Mouse (Mus musculus) forebrain, embryonic 13.5 days (tissue): ENCODE measurements around the gene Jmjd6. TPM values are rescaled to one million over a fixed set of nuclear protein-coding genes. Genes with fewer than 3 reads are reported as not detected.

Experiments
- ATAC-seq: fragments of 200-750 bp; cut with Nextera tagmentation; 2 replicates; pipeline ENCODE4 v1.8.0; 2017
- H3K27ac ChIP-seq: fragments of 300-500 bp; sonication (generic); 2 replicates; pipeline ENCODE4 v1.5.1; 2015; ENCODE audit warnings: inconsistent platforms, mild to moderate bottlenecking, moderate library complexity
- H3K27me3 ChIP-seq: fragments of 300-500 bp; sonication (generic); 2 replicates; pipeline ENCODE4 v1.6.1; 2015; ENCODE audit warnings: mild to moderate bottlenecking, inconsistent platforms
- H3K36me3 ChIP-seq: fragments of 300-500 bp; sonication (generic); 2 replicates; pipeline ENCODE4 v1.6.1; 2015; ENCODE audit warnings: mild to moderate bottlenecking, inconsistent platforms; ENCODE audit not compliant: poor library complexity, severe bottlenecking
- H3K4me1 ChIP-seq: fragments of 300-500 bp; sonication (generic); 2 replicates; pipeline ENCODE4 v1.6.1; 2015; ENCODE audit warnings: inconsistent platforms
- H3K4me2 ChIP-seq: fragments of 300-500 bp; sonication (generic); 2 replicates; pipeline ENCODE4 v1.6.1; 2015; ENCODE audit warnings: inconsistent platforms, mild to moderate bottlenecking, moderate library complexity
- H3K4me3 ChIP-seq: fragments of 300-500 bp; sonication (generic); 2 replicates; pipeline ENCODE4 v1.5.1; 2015; ENCODE audit warnings: mild to moderate bottlenecking, inconsistent platforms
- H3K9ac ChIP-seq: fragments of 300-500 bp; sonication (generic); 2 replicates; pipeline ENCODE4 v1.6.1; 2015; ENCODE audit warnings: mild to moderate bottlenecking, inconsistent platforms
- H3K9me3 ChIP-seq: fragments of 300-500 bp; sonication (generic); replicated peaks from 2 replicates; pipeline ENCODE4 v1.6.1; 2016; ENCODE audit warnings: inconsistent platforms
- WGBS: fragments of 180-500 bp; shearing (Covaris S2); methylation state at CpG from one replicate; pipeline ENCODE4 v1.1.7; 2015; 5-methylcytosine and 5-hydroxymethylcytosine counted together
- polyA plus RNA-seq: library from polyadenylated mRNA; unstranded; fragments of >200 nt; fragmentation: Nextera tagmentation; extraction: Ambion mirVana; gene quantifications from 2 replicates; pipeline ENCODE4 v1.2.1, GENCODE M21; 2015

The Jmjd6 gene
- polyA plus RNA-seq, 1 experiment from 2014 or later: 77.7 TPM

- peak overlapping the region; percentile 68 for H3K27ac ChIP-seq
Observed at GRCm38 (mm10) chr11:116807938-116808606, 35.2 kb downstream of the Jmjd6 start.

GRCm38 (mm10) chr11:116807526-116807925 is 35.7 kb downstream of the Jmjd6 start:
- H3K4me1 ChIP-seq: peaks cover 42% of the 10 kb centered on the region
- peak overlapping the region; percentile 68 for H3K27ac ChIP-seq
- H3K4me2 ChIP-seq: no peak overlapping the region
- no peaks in the 10 kb centered on the region for H3K27me3 ChIP-seq
- H3K9ac ChIP-seq: no peak overlapping the region
- no peaks in the 10 kb centered on the region for H3K9me3 ChIP-seq
- ATAC-seq: no peak
- H3K4me3 ChIP-seq: no peak overlapping the region
- WGBS: 58% methylated on average over 3 of the region's 3 CpGs
- H3K36me3 ChIP-seq: no peaks in the 10 kb centered on the region

More at GRCm38 (mm10) chr11:116807938-116808606, 35.2 kb downstream of the Jmjd6 start:
- Histone ChIP-seq H3K27me3 (no peaks in the 10 kb centered on the region), H3K4me2 (no peak overlapping the region), H3K9me3 (no peaks in the 10 kb centered on the region), H3K4me3 (no peak overlapping the region), H3K36me3 (no peaks in the 10 kb centered on the region), H3K9ac (peak overlapping the region; percentile 16; the same call in 1 of the 2 replicates), H3K4me1 (peaks cover 47% of the 10 kb centered on the region)
- WGBS: 26% methylated on average over 7 of the region's 7 CpGs
- no peak for ATAC-seq

DNA sequence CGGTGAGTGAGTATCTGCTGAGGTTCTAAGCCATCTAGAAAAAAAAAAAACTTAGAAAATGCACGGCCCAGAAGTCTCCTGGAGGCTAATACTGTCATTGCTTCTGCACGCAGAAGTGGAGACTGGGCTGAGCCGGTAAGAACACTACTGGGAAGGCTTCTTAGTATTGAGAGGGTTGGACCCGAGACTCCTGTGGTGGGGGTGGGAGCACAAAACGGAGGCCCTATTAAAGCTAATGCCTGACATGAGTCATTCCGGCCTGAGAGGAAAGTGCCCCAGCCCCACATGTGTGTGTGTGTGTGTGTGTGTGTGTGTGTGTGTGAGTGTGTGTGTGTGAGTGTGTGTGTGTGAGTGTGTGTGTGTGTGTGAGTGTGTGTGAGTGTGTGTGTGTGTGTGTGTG is 36.1 kb downstream of the Jmjd6 start:
- peaks cover 38% of the 10 kb centered on the region for H3K4me1 ChIP-seq
- H3K9me3 ChIP-seq: no peaks in the 10 kb centered on the region
- no peaks in the 10 kb centered on the region for H3K36me3 ChIP-seq
- no peak overlapping the region for H3K27ac ChIP-seq
- H3K4me2 ChIP-seq: no peak overlapping the region
- WGBS: 53% methylated on average over 7 of the region's 7 CpGs
- no peak overlapping the region for H3K4me3 ChIP-seq
- no peaks in the 10 kb centered on the region for H3K27me3 ChIP-seq
- no peak overlapping the region for H3K9ac ChIP-seq
- ATAC-seq: no peak

GRCm38 (mm10) chr11:116806136-116807071 is 36.8 kb downstream of the Jmjd6 start:
- ATAC-seq: no peak
- Histone ChIP-seq H3K4me3 (no peak overlapping the region), H3K4me2 (no peak overlapping the region), H3K9ac (no peak overlapping the region), H3K27me3 (no peaks in the 10 kb centered on the region), H3K4me1 (peaks cover 32% of the 10 kb centered on the region), H3K36me3 (no peaks in the 10 kb centered on the region), H3K9me3 (no peaks in the 10 kb centered on the region), H3K27ac (no peak overlapping the region)
- WGBS: 82% methylated on average over 15 of the region's 15 CpGs

DNA sequence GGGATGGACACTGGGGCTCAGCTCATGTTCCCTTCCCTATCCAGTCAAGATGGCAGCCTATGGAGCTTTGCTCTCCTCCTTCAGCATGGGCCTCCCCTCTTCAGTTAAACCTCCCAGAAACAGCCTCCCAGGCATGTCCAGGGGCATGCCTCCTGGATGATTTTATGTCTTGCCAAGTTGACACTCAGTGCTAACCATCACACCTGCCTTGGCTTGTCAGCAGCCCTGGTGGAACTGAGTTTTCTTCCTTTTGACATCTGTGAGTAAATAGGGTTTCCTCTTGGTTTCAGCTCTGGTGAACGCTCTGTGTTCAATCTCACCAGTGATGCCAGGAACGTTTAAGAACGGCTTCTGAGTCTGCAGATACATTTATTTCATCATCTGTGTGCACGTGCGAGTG is 40.5 kb downstream of the Jmjd6 start:
- no peaks in the 10 kb centered on the region for H3K9me3 ChIP-seq
- H3K27ac ChIP-seq: no peak overlapping the region
- no peak for ATAC-seq
- no peaks in the 10 kb centered on the region for H3K36me3 ChIP-seq
- H3K4me2 ChIP-seq: no peak overlapping the region
- no peak overlapping the region for H3K4me3 ChIP-seq
- no peak overlapping the region for H3K9ac ChIP-seq
- H3K27me3 ChIP-seq: no peaks in the 10 kb centered on the region
- H3K4me1 ChIP-seq: peaks cover 4% of the 10 kb centered on the region; the same call in 1 of the 2 replicates
- WGBS: 80% methylated on average over 5 of the region's 5 CpGs

GRCm38 (mm10) chr11:116801106-116801505 is 42.1 kb downstream of the Jmjd6 start:
- Histone ChIP-seq H3K9me3 (no peaks in the 10 kb centered on the region), H3K27me3 (no peaks in the 10 kb centered on the region), H3K9ac (no peak overlapping the region), H3K4me2 (no peak overlapping the region), H3K4me1 (no peaks in the 10 kb centered on the region), H3K27ac (no peak overlapping the region), H3K36me3 (no peaks in the 10 kb centered on the region), H3K4me3 (no peak overlapping the region)
- ATAC-seq: no peak
- WGBS: 78% methylated on average over 5 of the region's 5 CpGs

DNA sequence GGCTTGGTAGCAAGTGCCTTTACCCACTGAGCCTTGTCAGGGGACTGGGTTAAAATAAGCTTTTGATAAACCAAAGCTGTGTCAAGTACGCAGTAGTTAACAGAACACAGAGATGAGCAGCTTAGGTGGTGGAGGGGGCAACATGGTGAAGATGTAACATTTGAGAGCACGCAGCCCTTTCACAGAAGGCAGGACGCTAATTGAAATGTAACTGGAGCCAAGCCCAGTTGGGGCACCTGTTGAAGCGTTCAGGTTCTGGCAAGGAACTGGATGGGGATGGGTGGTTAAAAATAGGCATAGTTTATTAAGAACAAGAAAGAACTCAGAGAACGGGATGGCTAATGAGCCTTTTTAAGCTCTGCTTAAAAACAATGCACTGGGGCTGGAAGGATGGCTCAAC is 43.9 kb downstream of the Jmjd6 start:
- H3K27me3 ChIP-seq: no peaks in the 10 kb centered on the region
- H3K9ac ChIP-seq: no peak overlapping the region
- no peak overlapping the region for H3K4me3 ChIP-seq
- no peaks in the 10 kb centered on the region for H3K9me3 ChIP-seq
- H3K27ac ChIP-seq: no peak overlapping the region
- H3K4me2 ChIP-seq: no peak overlapping the region
- ATAC-seq: no peak
- WGBS: 74% methylated on average over 5 of the region's 5 CpGs
- no peaks in the 10 kb centered on the region for H3K36me3 ChIP-seq
- no peaks in the 10 kb centered on the region for H3K4me1 ChIP-seq

Other genes starting within 250 kb of the Jmjd6 start
- 0.87 and 0.98 TPM in 2 replicates for gene Rhbdf2, start 216.4 kb downstream of the Jmjd6 start, polyA plus RNA-seq
- 0.79 and 0.80 TPM in 2 replicates for gene Prcd, start 189.9 kb downstream of the Jmjd6 start, polyA plus RNA-seq
- gene Cygb, start 189.1 kb downstream of the Jmjd6 start, polyA plus RNA-seq: 8.8 and 9.3 TPM in 2 replicates
- gene St6galnac1, start 67.9 kb downstream of the Jmjd6 start, polyA plus RNA-seq: not detected in 2 replicates
- gene Mxra7, start 15.4 kb downstream of the Jmjd6 start, polyA plus RNA-seq: 14.4 and 14.8 TPM in 2 replicates
- 83.6 and 85.7 TPM in 2 replicates for gene Mettl23, start 171 bp downstream of the Jmjd6 start, polyA plus RNA-seq
- gene Mfsd11, start 9.0 kb upstream of the Jmjd6 start, polyA plus RNA-seq: 38.0 and 39.4 TPM in 2 replicates
- 750 and 773 TPM in 2 replicates for gene Srsf2, start 9.6 kb upstream of the Jmjd6 start, polyA plus RNA-seq
- gene Mgat5b, start 75.4 kb upstream of the Jmjd6 start, polyA plus RNA-seq: 18.5 and 19.8 TPM in 2 replicates